Mouse (Mus musculus) CH12.LX (cell line): ENCODE results near the gene Cdh8.
"Not testable (repeated sequence)": the region's sequence is repeated elsewhere in the genome, so short reads cannot be mapped to it uniquely, and the experiment has no call there.

Source experiments
- BHLHE40 ChIP-seq: IDR thresholded peaks from 2 replicates; pipeline ENCODE4 v1.6.1; 2011; ENCODE audit warnings: mild to moderate bottlenecking, low read depth, low read length, improper control_type of control experiment
- CTCF ChIP-seq, 2 experiments: IDR thresholded peaks in 1 of 2; conservative IDR thresholded peaks in 1 of 2; 2 replicates each; pipeline ENCODE4 v1.5.1; 2011 to 2012; ENCODE audit warnings: low read depth in 2 of 2, low read length in 2 of 2, improper control_type of control experiment in 1 of 2, inconsistent platforms in 1 of 2, mild to moderate bottlenecking in 1 of 2, moderate library complexity in 1 of 2
- GABPA ChIP-seq: IDR thresholded peaks from 2 replicates; pipeline ENCODE4 v1.6.1; 2012; ENCODE audit warnings: low read depth, low read length, improper control_type of control experiment, inconsistent platforms; ENCODE audit not compliant: insufficient replicate concordance
- JUN ChIP-seq: IDR thresholded peaks from 2 replicates; pipeline ENCODE4 v1.6.1; 2011; ENCODE audit warnings: low read depth, mild to moderate bottlenecking, low read length, improper control_type of control experiment, moderate library complexity; ENCODE audit not compliant: insufficient read depth
- MAFK ChIP-seq: IDR thresholded peaks from 2 replicates; pipeline ENCODE4 v1.6.1; 2011; ENCODE audit warnings: low read length, improper control_type of control experiment; ENCODE audit not compliant: insufficient replicate concordance
- MAX ChIP-seq: IDR thresholded peaks from 2 replicates; pipeline ENCODE4 v1.6.1; 2011; ENCODE audit warnings: low read length, improper control_type of control experiment
- POLR2A ChIP-seq: IDR thresholded peaks from 2 replicates; pipeline ENCODE4 v1.6.1; 2011; ENCODE audit warnings: low read depth, mild to moderate bottlenecking, improper control_type of control experiment, low read length
- POLR2AphosphoS2 ChIP-seq: IDR thresholded peaks from 2 replicates; pipeline ENCODE4 v1.6.1; 2011; ENCODE audit warnings: low read depth, low read length, improper control_type of control experiment
- USF1 ChIP-seq: IDR thresholded peaks from 2 replicates; pipeline ENCODE4 v1.6.1; 2014; ENCODE audit warnings: low read depth, mild to moderate bottlenecking, inconsistent platforms, low read length, improper control_type of control experiment
- USF2 ChIP-seq: conservative IDR thresholded peaks from 2 replicates; pipeline ENCODE4 v1.6.1; 2011; ENCODE audit warnings: low read depth, low read length, improper control_type of control experiment

DNA sequence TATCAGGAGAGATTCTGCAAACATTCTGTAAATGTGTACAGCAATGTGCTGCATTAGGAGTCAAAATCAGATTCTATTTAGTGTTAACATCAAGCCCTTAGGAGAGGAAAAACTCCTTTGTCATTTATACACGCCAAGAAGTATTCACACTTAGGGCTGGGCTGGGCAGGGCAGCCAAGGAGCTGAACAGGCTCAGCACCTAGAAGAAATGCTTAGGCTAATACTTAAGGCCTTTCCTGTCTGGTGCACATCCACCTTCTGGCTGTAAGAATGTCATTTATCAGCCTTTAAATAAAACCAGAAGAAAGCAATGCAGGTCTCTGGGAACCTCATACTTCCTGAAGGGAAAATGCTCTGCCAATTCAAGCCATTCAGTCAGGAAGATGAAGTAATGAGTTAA, 271.5 kb downstream of the Cdh8 start:
- TF ChIP-seq GABPA; POLR2A; BHLHE40; CTCF (conservative IDR thresholded peaks at IDR 0.05 in 1 of 2, IDR thresholded peaks at IDR 0.05 in 1 of 2; ENCODE audit: low read depth in 2 of 2, low read length in 2 of 2); USF1; USF2; MAFK; MAX; JUN; POLR2AphosphoS2: not testable (repeated sequence)
